Mouse (Mus musculus): ENCODE results near the gene Tmem214.

DNA sequence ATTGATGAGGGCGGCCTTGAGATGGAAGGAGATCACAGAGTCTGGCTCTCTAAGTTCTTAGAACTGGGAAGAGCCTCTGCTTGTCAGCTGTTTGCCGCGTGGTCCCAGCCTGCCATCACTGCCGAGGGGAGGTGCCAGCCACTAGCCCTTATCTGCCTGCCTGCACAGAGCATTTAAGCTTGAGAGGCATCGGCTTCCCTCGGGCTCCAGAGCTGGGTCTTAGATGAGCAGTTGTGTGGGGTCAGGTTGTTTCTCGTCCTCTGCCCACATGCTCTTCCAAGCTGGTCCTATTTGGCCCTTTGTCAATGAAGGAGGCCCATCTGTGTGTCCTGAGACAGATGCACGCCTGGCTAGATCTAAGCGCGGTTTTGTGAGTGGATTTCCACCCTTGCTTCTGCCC lies 42.6 kb upstream of the Tmem214 start:
- TF ChIP-seq CTCF (IDR thresholded peaks at IDR 0.05; ENCODE audit: low read depth, low read length) (no peak), POLR2A (IDR thresholded peaks at IDR 0.05; ENCODE audit: borderline replicate concordance, low read depth, low read length) (no peak)
